Mouse (Mus musculus) small intestine, adult 2 months (tissue): Measurements from ENCODE around the gene Maml3. TPM values are rescaled to one million over a fixed set of nuclear protein-coding genes. Genes with fewer than 3 reads are reported as not detected.

Experiments used
- H3K27ac ChIP-seq: fragments of 200-500 bp; 2 replicates; pipeline ENCODE4 v1.5.1; 2012; ENCODE audit warnings: low read depth, low read length, control low read depth, inconsistent platforms; ENCODE audit not compliant: insufficient read depth
- H3K27me3 ChIP-seq: fragments of 200-500 bp; 2 replicates; pipeline ENCODE4 v1.6.1; 2012; ENCODE audit warnings: mild to moderate bottlenecking, moderate library complexity, low read length, inconsistent platforms; ENCODE audit not compliant: control insufficient read depth, insufficient read depth
- H3K36me3 ChIP-seq: fragments of 200-500 bp; 2 replicates; pipeline ENCODE4 v1.6.1; 2012; ENCODE audit warnings: mild to moderate bottlenecking, low read length, control low read depth, inconsistent platforms; ENCODE audit not compliant: control insufficient read depth, insufficient read depth
- H3K4me1 ChIP-seq: fragments of 200-500 bp; 2 replicates; pipeline ENCODE4 v1.6.1; 2012; ENCODE audit warnings: low read length, inconsistent platforms, mixed read lengths; ENCODE audit not compliant: control insufficient read depth, insufficient read depth, insufficient read length
- H3K4me3 ChIP-seq: fragments of 200-500 bp; 2 replicates; pipeline ENCODE4 v1.5.1; 2012; ENCODE audit warnings: low read depth, mild to moderate bottlenecking, control low read depth, inconsistent platforms, low read length, moderate library complexity
- CTCF ChIP-seq: fragments of 200-500 bp; IDR thresholded peaks from 2 replicates; pipeline ENCODE4 v1.5.1; 2012; ENCODE audit warnings: low read depth, mild to moderate bottlenecking, control low read depth, inconsistent platforms, low read length, moderate library complexity, mixed read lengths; ENCODE audit not compliant: insufficient replicate concordance, insufficient read length; ENCODE audit errors: extremely low read depth
- POLR2A ChIP-seq: fragments of 200-500 bp; IDR thresholded peaks from 2 replicates; pipeline ENCODE4 v1.6.1; 2012; ENCODE audit warnings: low read depth, mild to moderate bottlenecking, control low read depth, inconsistent platforms, low read length, moderate library complexity
- WGBS: fragments of 180-500 bp; shearing (Covaris S2); methylation state at CpG from one replicate; pipeline ENCODE4 v1.1.7; 2018; 5-methylcytosine and 5-hydroxymethylcytosine counted together
- polyA plus RNA-seq: library from polyadenylated mRNA; depleted of rRNA; stranded (reverse); fragments of >200 nt; gene quantifications from 2 replicates; pipeline ENCODE4 v1.2.3, GENCODE M21; 2012

The Maml3 gene
- polyA plus RNA-seq, 1 experiment, result 3.2 TPM

DNA sequence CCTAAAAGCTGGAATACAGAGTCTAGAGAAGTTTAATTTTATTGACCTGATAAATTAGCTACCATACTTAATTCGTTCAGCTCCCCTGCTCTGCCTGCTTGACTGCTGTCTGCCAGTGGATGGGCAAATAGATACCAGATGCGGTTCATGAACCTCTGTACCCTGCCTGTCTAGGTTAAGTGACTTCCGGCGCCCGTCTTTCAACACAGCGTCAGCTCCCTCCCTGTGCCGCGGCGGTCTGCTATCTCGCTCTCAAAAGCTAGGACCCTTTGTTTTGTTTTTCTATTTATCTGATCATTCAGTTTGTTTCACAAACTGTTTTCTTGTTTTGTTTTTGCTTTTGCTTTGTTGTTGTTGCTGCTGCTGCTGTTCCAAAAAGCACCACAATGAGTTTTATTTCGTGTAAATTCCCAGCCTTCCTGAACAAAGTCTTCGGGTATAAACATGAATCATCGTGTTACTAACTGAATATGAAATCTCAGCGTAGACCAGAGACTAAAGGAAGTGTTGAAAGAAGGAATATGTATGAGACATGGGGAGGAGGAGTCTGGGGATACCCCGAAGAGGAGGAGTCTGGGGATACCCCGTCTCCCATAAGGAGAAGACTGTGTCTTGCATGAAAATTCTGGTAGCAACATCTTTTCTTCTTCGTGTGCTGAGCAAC is 87.3 kb downstream of the Maml3 start:
- WGBS, result 58% methylated on average over 17 of the region's 17 CpGs
- Histone ChIP-seq H3K36me3 (no peaks in the 10 kb centered on the region), H3K4me1 (peaks cover 10% of the 10 kb centered on the region; the same call in 1 of the 2 replicates), H3K4me3 (peak overlapping the region; percentile 36), H3K27me3 (no peaks in the 10 kb centered on the region), H3K27ac (peak overlapping the region; percentile 81)
- TF ChIP-seq POLR2A (no peak), CTCF (no peak)

DNA sequence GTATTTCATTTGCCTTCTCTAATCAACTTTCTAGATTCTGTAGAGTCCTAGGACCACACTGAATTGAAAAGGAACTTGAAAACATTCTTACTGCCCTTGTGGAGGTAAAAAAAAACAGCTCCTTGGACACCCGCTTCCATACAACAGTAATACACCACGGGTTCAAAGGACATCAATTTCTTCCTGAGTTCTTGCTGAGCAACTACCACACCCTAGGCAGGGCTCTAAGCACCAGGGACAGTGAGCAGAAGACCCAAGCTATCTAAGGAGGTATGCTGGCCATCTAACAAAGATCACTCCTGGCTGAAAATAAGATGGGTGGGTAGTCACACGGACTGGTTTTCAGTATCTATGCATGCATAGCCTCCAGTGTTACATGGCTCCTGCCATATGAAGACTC is 88.7 kb downstream of the Maml3 start:
- H3K27me3 ChIP-seq, result no peaks in the 10 kb centered on the region
- H3K4me3 ChIP-seq, result no peak overlapping the region
- peaks cover 10% of the 10 kb centered on the region; the same call in 1 of the 2 replicates for H3K4me1 ChIP-seq
- no peaks in the 10 kb centered on the region for H3K36me3 ChIP-seq
- H3K27ac ChIP-seq, result no peak overlapping the region
- WGBS, result 41% methylated on average over 3 of the region's 3 CpGs
- no peak for TF ChIP-seq POLR2A
- TF ChIP-seq CTCF, result no peak

GRCm38 (mm10) chr3:52015556-52015955 is 89.3 kb downstream of the Maml3 start:
- H3K27ac ChIP-seq, result no peak overlapping the region
- H3K4me3 ChIP-seq, result no peak overlapping the region
- WGBS, result 84% methylated on average over 1 of the region's 1 CpGs
- no peaks in the 10 kb centered on the region for H3K27me3 ChIP-seq
- TF ChIP-seq CTCF (no peak), POLR2A (no peak)
- H3K36me3 ChIP-seq, result no peaks in the 10 kb centered on the region
- H3K4me1 ChIP-seq, result peaks cover 10% of the 10 kb centered on the region; the same call in 1 of the 2 replicates

GRCm38 (mm10) chr3:52011032-52011710 is 93.7 kb downstream of the Maml3 start:
- 74% methylated on average over 9 of the region's 9 CpGs for WGBS
- Histone ChIP-seq H3K27me3 (no peaks in the 10 kb centered on the region), H3K4me1 (peaks cover 1% of the 10 kb centered on the region; the same call in 1 of the 2 replicates), H3K27ac (no peak overlapping the region), H3K36me3 (no peaks in the 10 kb centered on the region), H3K4me3 (no peak overlapping the region)
- no peak for TF ChIP-seq CTCF
- no peak for TF ChIP-seq POLR2A

GRCm38 (mm10) chr3:52009321-52009720 is 95.6 kb downstream of the Maml3 start:
- Histone ChIP-seq H3K27me3 (no peaks in the 10 kb centered on the region), H3K4me3 (no peak overlapping the region), H3K27ac (no peak overlapping the region), H3K4me1 (peaks cover 3% of the 10 kb centered on the region; the same call in 1 of the 2 replicates), H3K36me3 (no peaks in the 10 kb centered on the region)
- TF ChIP-seq CTCF, result peak; percentile 30; the same call in 1 of the 2 replicates
- TF ChIP-seq POLR2A, result no peak
- WGBS, result 44% methylated on average over 6 of the region's 6 CpGs

- Histone ChIP-seq H3K36me3 (no peaks in the 10 kb centered on the region), H3K4me3 (peak overlapping the region; percentile 65), H3K27me3 (no peaks in the 10 kb centered on the region), H3K27ac (no peak overlapping the region), H3K4me1 (peaks cover 3% of the 10 kb centered on the region; the same call in 1 of the 2 replicates)
- TF ChIP-seq POLR2A, result no peak
- TF ChIP-seq CTCF, result no peak
- 4% methylated on average over 21 of the region's 21 CpGs for WGBS
Measured at GRCm38 (mm10) chr3:52007602-52008252, 97.1 kb downstream of the Maml3 start.

DNA sequence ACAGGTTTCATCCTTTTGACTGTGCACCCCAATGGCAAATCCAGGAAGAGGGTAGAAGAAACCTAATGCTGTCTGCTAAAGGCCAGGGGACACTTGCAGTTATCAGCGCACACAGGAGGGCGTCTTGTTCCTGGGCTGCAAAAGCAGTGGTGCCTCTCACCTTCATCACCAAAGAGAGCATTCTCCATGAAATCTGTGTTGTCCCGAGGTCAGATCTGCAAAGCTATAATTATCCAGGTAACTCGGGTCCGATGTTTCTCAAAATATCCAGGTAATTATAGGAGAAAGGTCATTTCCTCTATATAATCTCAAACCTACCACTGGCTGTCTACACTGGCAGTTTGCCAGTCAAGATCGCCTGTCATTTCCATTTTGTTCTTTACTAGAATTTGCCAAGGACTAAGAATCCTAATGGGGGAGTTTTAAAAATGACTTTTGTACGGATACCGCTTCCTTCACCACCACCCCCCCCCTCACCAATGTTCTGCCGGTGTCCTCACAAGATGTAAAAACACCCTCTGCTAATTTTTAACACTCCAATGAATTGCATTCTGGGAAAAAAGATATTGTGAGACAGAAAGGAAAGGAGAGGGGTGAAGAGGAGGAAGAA is 98.0 kb downstream of the Maml3 start:
- H3K4me1 ChIP-seq, result peaks cover 3% of the 10 kb centered on the region; the same call in 1 of the 2 replicates
- TF ChIP-seq POLR2A (no peak), CTCF (no peak)

More for the DNA sequence above, 98.0 kb downstream of the Maml3 start:
- 20% methylated on average over 9 of the region's 9 CpGs for WGBS
- Histone ChIP-seq H3K4me3 (peak overlapping the region; percentile 65), H3K36me3 (no peaks in the 10 kb centered on the region), H3K27ac (0 out of 2 replicates have a peak overlapping the region, but pooled peaks have one; percentile 3), H3K27me3 (no peaks in the 10 kb centered on the region)
